Comparison of ENCODE assay signal across 20 mouse cellular contexts in the genomic region with DNA sequence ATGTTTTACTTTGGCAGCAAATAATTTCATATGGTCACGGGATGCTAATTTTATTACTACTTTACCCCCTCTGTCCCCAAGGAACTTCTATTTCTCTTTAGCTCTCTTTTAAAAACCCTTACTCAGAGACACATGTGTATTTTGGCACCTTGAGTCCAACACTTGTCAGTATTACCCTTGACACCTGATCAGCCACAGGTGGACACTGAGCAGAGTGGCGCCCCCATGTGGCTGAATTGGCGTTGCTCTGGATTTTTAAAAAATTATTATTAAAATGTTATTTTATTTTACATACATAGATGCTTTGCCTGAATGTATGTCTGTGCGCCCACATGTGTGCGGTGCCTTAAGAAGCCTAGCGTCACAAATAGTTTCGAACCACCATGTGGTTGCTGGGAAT. TPM values are rescaled to one million over a fixed set of nuclear protein-coding genes. Genes with fewer than 3 reads are reported as not detected.
DNase-seq lines count a peak whose midpoint lies in the region; TF ChIP-seq lines count a peak whose summit lies in the region.
"Had no signal": no experiment of that assay in that cellular context is flagged by ENCODE, and none has a peak within 500 bp of the region (broad histone marks: within the 10 kb centered on the region; RNA-seq: fewer than 3 reads in every experiment).

No protein-coding gene starts in this region.

- no peaks in the 10 kb centered on the region for H3K4me1 ChIP-seq in testis, adult 2 months (ENCODE audit: control insufficient read depth, insufficient read depth, low read length)
- H3K4me1 ChIP-seq: midbrain, embryonic 10.5 days had no signal

- H3K36me3 ChIP-seq in testis, adult 2 months (ENCODE audit: control insufficient read depth, insufficient read depth, low read length) = no peaks in the 10 kb centered on the region
- H3K36me3 ChIP-seq: embryonic facial prominence, embryonic 12.5 days; midbrain, embryonic 10.5 days had no signal

- no peak for TF ChIP-seq POLR2A in testis, adult 2 months (IDR thresholded peaks at IDR 0.05; ENCODE audit: control insufficient read depth, low read depth, low read length)

- TF ChIP-seq CTCF in layer of hippocampus, adult 2 months (conservative IDR thresholded peaks at IDR 0.05) = peak; percentile 67
- TF ChIP-seq CTCF in testis, adult 2 months (IDR thresholded peaks at IDR 0.05; ENCODE audit: control insufficient read depth, insufficient read depth, insufficient replicate concordance, low read depth, low read length) = peak; percentile 26; the same call in 1 of the 2 replicates

- peak; percentile 10 to 34 for DNase-seq in adrenal gland, postnatal 36 days
- DNase-seq in adrenal gland, adult 2 months = no peak
- DNase-seq in layer of hippocampus, adult 2 months (ENCODE audit: low spot score in 2 of 2) = no peak
- DNase-seq in layer of hippocampus, adult 8-10 months (ENCODE audit: low spot score in 2 of 2) = no peak
- DNase-seq in testis, postnatal 14 days (ENCODE audit: low spot score) = no peak
- no peak for DNase-seq in embryo, embryonic 10.5 days (ENCODE audit: low spot score)
- no peak for DNase-seq in cerebellum, adult 11 months
- DNase-seq: cerebellum, adult 8-10 months; forebrain, postnatal 0 days; heart, adult 11 months; kidney, postnatal 10 days; layer of hippocampus, adult 9-11 months; right cerebral cortex, postnatal 4 days had no signal

- no peak overlapping the region for H3K4me3 ChIP-seq in layer of hippocampus, adult 2 months
- no peak overlapping the region for H3K4me3 ChIP-seq in testis, adult 2 months (ENCODE audit: control insufficient read depth, low read depth, low read length)
- H3K4me3 ChIP-seq: embryonic facial prominence, embryonic 12.5 days; limb, embryonic 13.5 days; midbrain, embryonic 10.5 days had no signal

- H3K27ac ChIP-seq in layer of hippocampus, adult 2 months = no peak overlapping the region
- H3K27ac ChIP-seq in testis, adult 2 months (ENCODE audit: control insufficient read depth, insufficient read depth, low read depth, low read length) = no peak overlapping the region
- H3K27ac ChIP-seq: embryonic facial prominence, embryonic 12.5 days; limb, embryonic 13.5 days; midbrain, embryonic 10.5 days had no signal

- no peaks in the 10 kb centered on the region for H3K27me3 ChIP-seq in testis, adult 2 months (ENCODE audit: control insufficient read depth, insufficient read depth, low read length)
- H3K27me3 ChIP-seq: embryonic facial prominence, embryonic 12.5 days; limb, embryonic 13.5 days had no signal

RNA-seq across cellular contexts. Expression of a gene that starts 14.0 kb away (rescaled TPM):
- 1 to 10 TPM; 1.3 to 1.6 TPM for total RNA-seq in adrenal gland, postnatal 36 days (2021)
- 1 to 10 TPM; 2.2 to 3.4 TPM for total RNA-seq in adrenal gland, adult 2 months (2021)
- polyA plus RNA-seq in adrenal gland, adult 2 months (2012; rRNA removed) = 1.1 TPM in 2 replicates
- total RNA-seq in layer of hippocampus, adult 2 months (2021) = 10 to 100 TPM; 15.3 to 16.8 TPM
- 10 to 100 TPM; 12.8 to 16.0 (median 14.0) TPM for total RNA-seq in layer of hippocampus, adult 8-10 months (2022)
- polyA plus RNA-seq in testis, adult 2 months (2012; rRNA removed) = 0.80 and 1.2 TPM in 2 replicates
- total RNA-seq: common myeloid progenitor, adult 5-6 weeks; hematopoietic stem cell, adult 5-6 weeks; neutrophil, adult 5-6 weeks had no signal

Comparison
In these comparisons a context has a peak if more than half of its experiments do, and no peak if none do; other contexts are left out.
1. DNase-seq: peak in adrenal gland, postnatal 36 days (2 of 2); none in adrenal gland, adult 2 months (single experiment), layer of hippocampus, adult 2 months (0 of 2), layer of hippocampus, adult 8-10 months (0 of 2), testis, postnatal 14 days (single experiment), embryo, embryonic 10.5 days (single experiment) and cerebellum, adult 11 months (single experiment).